Mouse (Mus musculus): Measurements from ENCODE around the gene Kif17. TPM values are rescaled to one million over a fixed set of nuclear protein-coding genes. Genes with fewer than 3 reads are reported as not detected.

Gene Kif17
- total RNA-seq (2021): 10 to 100 TPM; 21.9 to 22.4 TPM
- long read RNA-seq, partial matches to known transcripts: 3 of 40 reads
- long read RNA-seq, other reads (novel, unspliced or antisense): 35 of 40 reads

- DNase-seq (ENCODE audit: low spot score in 2 of 2): peak; percentile 87 to 94
Observed at GRCm38 (mm10) chr4:138250088-138250960, at the start of gene Kif17, which contains the start of gene Sh2d5. Gene Kif17, plus strand, starts transcription at chr4:138250435. Gene Sh2d5, plus strand, starts transcription at chr4:138250403.

GRCm38 (mm10) chr4:138200769-138201168, 49.5 kb upstream of the Kif17 start:
- DNase-seq (ENCODE audit: low spot score in 2 of 2): no peak

- DNase-seq (ENCODE audit: low spot score in 2 of 2): no peak
Observed at GRCm38 (mm10) chr4:138201696-138202095, 48.5 kb upstream of the Kif17 start.

GRCm38 (mm10) chr4:138210116-138210515, 40.1 kb upstream of the Kif17 start:
- no peak for DNase-seq (ENCODE audit: low spot score in 2 of 2)

GRCm38 (mm10) chr4:138213861-138214260, 36.4 kb upstream of the Kif17 start:
- DNase-seq (ENCODE audit: low spot score in 2 of 2): no peak

- no peak for DNase-seq (ENCODE audit: low spot score in 2 of 2)
Observed at GRCm38 (mm10) chr4:138215671-138216199, 34.5 kb upstream of the Kif17 start.

GRCm38 (mm10) chr4:138216200-138216890, 33.9 kb upstream of the Kif17 start, which contains the start of gene Hp1bp3:
Gene Hp1bp3, plus strand, starts transcription at chr4:138216296.
- DNase-seq (ENCODE audit: low spot score in 2 of 2): peak; percentile 63 to 79

- DNase-seq (ENCODE audit: low spot score in 2 of 2): peak; percentile 98 to 99
Observed at GRCm38 (mm10) chr4:138216891-138217392, 33.3 kb upstream of the Kif17 start.

- no peak for DNase-seq (ENCODE audit: low spot score in 2 of 2)
Observed at GRCm38 (mm10) chr4:138217441-138217840, 32.8 kb upstream of the Kif17 start.

GRCm38 (mm10) chr4:138217951-138218685, 32.1 kb upstream of the Kif17 start:
- no peak for DNase-seq (ENCODE audit: low spot score in 2 of 2)

- no peak for DNase-seq (ENCODE audit: low spot score in 2 of 2)
Observed at GRCm38 (mm10) chr4:138219331-138219730, 30.9 kb upstream of the Kif17 start.

- no peak for DNase-seq (ENCODE audit: low spot score in 2 of 2)
Observed at GRCm38 (mm10) chr4:138220761-138221160, 29.5 kb upstream of the Kif17 start.

- no peak for DNase-seq (ENCODE audit: low spot score in 2 of 2)
Observed at GRCm38 (mm10) chr4:138221406-138221805, 28.8 kb upstream of the Kif17 start.

GRCm38 (mm10) chr4:138222396-138222795, 27.8 kb upstream of the Kif17 start:
- no peak for DNase-seq (ENCODE audit: low spot score in 2 of 2)

- DNase-seq (ENCODE audit: low spot score in 2 of 2): no peak
Observed at GRCm38 (mm10) chr4:138223623-138224022, 26.6 kb upstream of the Kif17 start.

- DNase-seq (ENCODE audit: low spot score in 2 of 2): peak; percentile 74 to 79
Observed at GRCm38 (mm10) chr4:138246756-138247665, 3.2 kb upstream of the Kif17 start.

- no peak for DNase-seq (ENCODE audit: low spot score in 2 of 2)
Observed at GRCm38 (mm10) chr4:138251819-138252218, 1.6 kb downstream of the Kif17 start.

- DNase-seq (ENCODE audit: low spot score in 2 of 2): no peak
Observed at GRCm38 (mm10) chr4:138252231-138252630, 2.0 kb downstream of the Kif17 start.

GRCm38 (mm10) chr4:138257116-138257687, 7.0 kb downstream of the Kif17 start:
- no peak for DNase-seq (ENCODE audit: low spot score in 2 of 2)

Data from layer of hippocampus, adult 18-20 months (tissue).